Mouse (Mus musculus) hematopoietic stem cell, adult 5-6 weeks (primary cell): ENCODE measurements around the gene Hsh2d. TPM values are rescaled to one million over a fixed set of nuclear protein-coding genes. Genes with fewer than 3 reads are reported as not detected.

Experiments used
- ATAC-seq, 2 experiments: fragments of 125-278 bp in 1 of 2; replicated peaks in 1 of 2; 2 replicates each; pipeline ENCODE4 v1.8.0; 2016 to 2017; ENCODE audit warnings: inconsistent platforms in 2 of 2, mild to moderate bottlenecking in 2 of 2, moderate number of reproducible peaks in 2 of 2, low read depth in 1 of 2, moderate TSS enrichment in 1 of 2; ENCODE audit not compliant: low FRiP score in 2 of 2, poor library complexity in 2 of 2, severe bottlenecking in 2 of 2, insufficient read depth in 1 of 2, low TSS enrichment in 1 of 2
- total RNA-seq: library from RNA; stranded (forward); fragments of 172-1452, 232-1000 nt; gene quantifications from 2 replicates; pipeline ENCODE4 v1.2.3, GENCODE M21; 2017

The Hsh2d gene
- total RNA-seq, 1 experiment from 2014 or later = 10.1 TPM

- no peak for ATAC-seq
These were observed 19.7 kb upstream of the Hsh2d start for GRCm38 (mm10) chr8:72169681-72170249.

GRCm38 (mm10) chr8:72177346-72177925 lies 12.0 kb upstream of the Hsh2d start:
- peak; percentile 61 to 77 for ATAC-seq

GRCm38 (mm10) chr8:72183554-72184202 lies 5.8 kb upstream of the Hsh2d start:
- peak; percentile 87 to 89 for ATAC-seq

DNA sequence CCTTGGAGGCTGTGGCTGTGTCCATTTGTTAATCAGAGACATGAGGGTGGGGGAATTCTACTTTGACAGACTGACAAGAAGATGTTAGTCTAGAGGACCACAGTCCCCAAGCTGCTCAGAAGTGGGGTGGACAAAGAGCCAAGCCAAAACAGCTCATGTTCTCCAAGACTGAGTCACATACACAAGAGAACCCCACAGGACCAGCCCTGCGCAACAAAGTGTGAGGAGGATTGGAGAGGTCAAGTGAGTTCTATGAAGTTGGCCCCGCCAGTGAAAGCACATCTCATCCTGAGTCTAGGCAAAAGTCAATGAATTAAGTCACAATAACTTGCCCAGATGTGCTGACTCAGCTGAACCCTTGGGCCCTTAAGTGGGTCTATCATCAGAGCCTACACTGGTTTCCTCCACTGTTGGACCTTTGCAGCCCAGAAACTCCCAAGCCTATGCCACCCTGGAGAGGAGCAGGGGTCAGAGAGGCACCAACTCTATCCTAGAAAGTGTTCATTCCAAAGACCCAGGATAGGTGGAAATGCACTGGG lies 1.6 kb upstream of the Hsh2d start:
- no peak for ATAC-seq

DNA sequence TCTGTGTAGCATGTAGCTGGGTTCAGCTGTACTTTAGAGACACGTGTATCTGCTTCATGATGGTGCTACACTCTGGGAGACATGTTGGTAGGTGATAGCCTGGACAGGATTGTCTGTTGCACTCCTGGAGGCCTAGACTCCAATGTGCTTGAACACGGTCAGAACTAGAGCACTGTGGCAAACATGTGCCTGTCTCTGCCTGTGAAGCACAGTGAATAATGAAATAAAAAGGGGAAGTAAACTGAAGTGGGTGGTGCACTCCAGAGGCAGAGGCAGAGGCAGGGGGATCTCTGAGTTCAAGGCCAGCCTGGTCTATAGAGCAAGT lies 739 bp downstream of the Hsh2d start:
- ATAC-seq = peak; percentile 41 to 63

GRCm38 (mm10) chr8:72192065-72192464 lies 2.6 kb downstream of the Hsh2d start:
- ATAC-seq = no peak

DNA sequence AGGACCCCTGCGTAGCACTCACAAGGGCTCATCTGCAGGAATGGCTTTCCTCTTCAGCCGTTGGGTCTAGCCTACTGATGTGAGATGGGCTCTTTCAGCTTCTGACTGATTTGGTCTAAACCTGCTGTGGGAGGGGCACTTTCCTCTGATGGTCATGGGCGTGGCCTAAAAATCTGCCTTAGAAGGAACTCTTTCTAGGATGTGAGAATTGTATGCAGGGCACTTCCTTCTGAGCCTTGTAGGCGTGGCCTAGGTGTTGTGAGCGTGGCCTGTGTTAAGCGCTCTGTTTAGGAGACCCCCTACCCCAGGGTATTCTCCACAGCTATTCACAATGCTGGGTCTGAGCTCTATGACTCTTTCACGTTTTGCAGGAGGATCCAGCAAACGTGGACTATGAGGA lies 8.6 kb downstream of the Hsh2d start:
- no peak for ATAC-seq

- no peak for ATAC-seq
These were observed 19.1 kb downstream of the Hsh2d start for GRCm38 (mm10) chr8:72208582-72208981.

GRCm38 (mm10) chr8:72210222-72210621 lies 20.8 kb downstream of the Hsh2d start:
- ATAC-seq = no peak

DNA sequence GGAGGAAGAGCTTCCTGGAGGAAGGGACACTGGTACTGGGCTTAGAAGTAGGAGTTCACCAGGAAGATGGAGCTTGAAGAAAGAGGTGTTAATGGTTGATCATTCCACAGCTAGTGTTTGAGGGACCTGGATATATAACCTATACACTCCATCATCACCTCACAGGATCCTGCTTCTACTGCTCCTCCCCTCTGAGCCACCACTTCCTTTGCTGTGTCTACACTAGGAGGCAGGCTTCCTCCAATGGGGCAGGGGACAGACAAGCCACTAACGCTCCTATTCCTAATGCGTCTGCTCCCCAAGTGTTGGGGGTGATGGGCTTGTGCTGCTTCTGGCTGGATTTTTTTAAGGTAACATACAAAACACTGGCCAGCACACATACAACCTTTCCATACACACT lies 21.3 kb downstream of the Hsh2d start:
- peak in 1 of 2 experiments; percentile 39; a peak in 1 of 4 replicates for ATAC-seq

DNA sequence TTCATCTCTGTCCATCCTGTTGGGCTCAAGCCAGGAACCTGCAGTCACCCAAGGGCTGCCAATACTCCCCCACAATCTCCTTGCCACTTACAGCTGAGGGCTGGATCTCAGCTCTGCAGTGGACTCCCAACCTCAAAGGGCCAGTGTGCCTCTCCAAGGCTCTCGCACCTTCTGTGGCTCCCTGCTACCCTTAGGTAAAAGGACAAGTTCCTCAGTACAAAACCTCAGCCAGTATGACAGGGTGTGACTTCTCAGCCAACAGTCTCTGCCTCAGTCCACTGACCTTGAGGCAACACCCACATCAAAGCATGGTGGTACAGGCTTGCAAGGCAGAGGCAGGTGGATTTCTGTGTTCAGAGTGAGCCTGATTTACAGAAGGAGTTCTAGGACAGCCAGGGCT lies 22.4 kb downstream of the Hsh2d start:
- ATAC-seq = no peak

DNA sequence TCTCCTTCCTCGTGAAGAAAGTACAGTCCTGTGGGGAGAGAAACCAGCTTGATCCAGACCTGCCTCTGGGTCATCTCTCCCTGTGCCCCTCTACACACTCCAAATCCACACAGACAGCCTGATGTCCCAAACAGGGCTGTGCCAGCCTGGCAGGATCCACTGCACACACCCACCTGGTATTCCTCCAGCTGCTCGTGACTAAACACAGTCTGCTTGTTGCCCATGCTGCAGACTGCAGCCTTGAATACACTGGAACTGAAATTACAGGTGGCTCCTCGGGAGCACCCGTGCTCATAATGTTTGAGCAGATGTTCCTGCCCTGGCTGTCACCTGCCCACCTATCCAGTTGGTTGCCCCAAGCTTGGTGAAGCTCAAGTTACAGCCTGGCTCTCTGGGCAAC lies 23.3 kb downstream of the Hsh2d start, which contains the start of gene Cib3:
Gene Cib3 (minus strand): TSS at position 87 of the 400 bp plus-strand sequence.
- no peak for ATAC-seq

DNA sequence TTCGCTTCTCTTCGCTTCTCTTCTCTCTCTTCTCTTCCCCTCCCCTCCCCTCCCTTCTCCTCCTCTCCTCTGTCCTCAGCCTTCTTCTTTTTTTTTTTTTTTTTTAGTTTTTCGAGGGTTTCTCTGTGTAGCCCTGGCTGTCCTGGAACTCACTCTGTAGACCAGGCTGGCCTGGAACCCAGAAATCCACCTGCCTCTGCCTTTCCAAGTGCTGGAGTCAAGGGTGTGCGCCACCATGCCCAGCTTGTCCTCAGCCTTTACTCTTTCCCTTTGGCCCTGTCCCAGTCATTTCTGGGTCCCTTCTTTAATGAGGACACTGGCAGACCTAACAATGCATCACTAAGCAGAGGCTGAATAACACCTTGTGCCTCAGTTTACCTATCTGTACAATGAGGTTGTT lies 24.1 kb downstream of the Hsh2d start, which contains the start of gene Gm11034:
Gene Gm11034 (minus strand): TSS at position 101 of the 400 bp plus-strand sequence.
- ATAC-seq = no peak

DNA sequence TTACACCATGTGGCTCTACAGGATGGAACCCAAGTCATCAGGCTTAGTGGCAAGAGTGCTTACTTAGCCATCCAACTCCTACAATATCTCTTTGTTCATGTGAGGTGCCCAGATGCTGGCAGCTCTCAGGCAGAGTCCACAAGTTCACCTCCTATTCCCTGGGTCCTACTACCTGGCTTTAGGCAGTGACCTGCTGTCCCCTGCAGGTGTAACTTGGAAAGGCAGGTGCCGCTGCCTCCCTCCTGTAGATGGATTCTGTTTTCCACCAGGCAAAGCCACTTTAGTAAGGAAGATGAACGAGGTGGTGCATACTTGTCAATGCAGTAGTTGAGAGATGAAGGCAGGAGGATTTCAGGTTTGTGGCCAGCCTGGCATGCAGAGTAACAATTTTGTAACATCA lies 25.6 kb downstream of the Hsh2d start:
- peak in 1 of 2 experiments; percentile 23; a peak in 1 of 4 replicates for ATAC-seq

GRCm38 (mm10) chr8:72215871-72216270 lies 26.4 kb downstream of the Hsh2d start:
- peak; percentile 65 to 71 for ATAC-seq

DNA sequence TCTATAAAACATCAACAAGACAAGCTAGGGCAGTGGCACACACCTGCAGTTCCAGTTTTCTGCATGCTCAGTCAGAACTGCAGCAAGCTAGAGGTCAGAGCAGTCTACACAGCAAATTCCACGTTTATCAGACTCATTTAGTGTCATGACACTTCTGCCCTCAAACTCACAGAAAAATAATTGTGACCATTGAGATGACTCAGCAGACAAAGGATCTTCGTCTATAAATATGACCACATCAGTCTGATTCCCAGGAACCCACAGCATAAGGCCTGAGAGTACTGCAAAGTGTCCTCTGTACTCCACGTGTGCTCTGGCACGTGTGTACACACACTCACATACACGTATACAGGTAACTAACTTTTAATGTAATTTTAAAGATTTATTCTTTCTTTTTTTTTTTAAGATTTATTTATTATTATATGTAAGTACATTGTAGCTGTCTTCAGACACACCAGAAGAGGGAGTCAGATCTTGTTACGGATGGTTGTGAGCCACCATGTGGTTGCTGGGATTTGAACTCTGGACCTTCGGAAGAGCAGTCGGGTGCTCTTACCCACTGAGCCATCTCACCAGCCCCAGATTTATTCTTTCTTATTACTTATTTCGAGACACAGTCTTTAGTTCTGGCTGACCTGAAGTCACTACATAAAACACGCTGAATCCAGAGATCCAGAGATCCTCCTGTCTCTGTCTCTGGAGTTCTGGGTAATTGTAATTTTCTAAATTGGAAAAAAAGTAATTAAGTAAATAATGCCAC lies 29.5 kb downstream of the Hsh2d start:
- no peak for ATAC-seq

- ATAC-seq = peak; percentile 93 to 96
These were observed 30.3 kb downstream of the Hsh2d start, which contains the start of gene Fam32a for GRCm38 (mm10) chr8:72219541-72220363. Gene Fam32a, plus strand, starts transcription at chr8:72219730.
